In the genomic region with DNA sequence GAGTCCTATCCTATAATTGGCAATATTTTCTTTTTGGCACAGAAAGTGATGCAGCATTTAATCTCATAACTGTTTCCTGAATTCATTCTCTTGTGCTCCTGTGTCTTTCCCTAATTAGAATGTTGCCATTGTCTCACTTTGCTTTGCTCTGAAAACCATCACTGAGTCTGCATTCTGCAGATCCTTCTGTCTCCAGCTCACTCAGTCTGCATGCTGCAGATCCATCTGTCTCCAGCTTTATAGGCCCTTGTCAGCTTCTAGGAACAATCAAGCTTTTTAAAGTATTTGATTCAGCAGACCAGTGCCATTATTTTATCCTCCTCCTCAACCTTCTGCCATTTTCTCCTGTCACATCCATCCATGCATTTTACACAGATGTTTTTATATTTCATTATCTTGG, we compare ENCODE assay signal across 17 mouse cellular contexts. TPM values are rescaled to one million over a fixed set of nuclear protein-coding genes. Genes with fewer than 3 reads are reported as not detected.
A peak's percentile ranks its signal among the peaks of the same experiment; 100 is the strongest.
DNase-seq lines count a peak whose midpoint lies in the region.
"Had no signal": no experiment of that assay in that cellular context is flagged by ENCODE, and none has a peak within 500 bp of the region (broad histone marks: within the 10 kb centered on the region; RNA-seq: fewer than 3 reads in every experiment).

No protein-coding gene starts in this region.

- DNase-seq in layer of hippocampus, adult 11-12 months (ENCODE audit: low spot score) = peak; percentile 11
- no peak for DNase-seq in layer of hippocampus, postnatal 25 days (ENCODE audit: extremely low spot score in 1 of 2, low spot score in 1 of 2)
- peak; percentile 52 for DNase-seq in brain, adult 2 months (ENCODE audit: low read depth, low spot score)
- peak; percentile 17 to 33 for DNase-seq in layer of hippocampus, adult 8-10 months (ENCODE audit: low spot score in 2 of 2)
- no peak for DNase-seq in kidney, adult 11 months
- no peak for DNase-seq in adrenal gland, adult 8-10 months
- DNase-seq: adrenal gland, adult 2 months; adrenal gland, postnatal 25 days; cerebellum, adult 18-20 months; cerebellum, adult 9-10 months; cerebellum, postnatal 14 days; gastrocnemius, adult 2 months; gastrocnemius, postnatal 14 days; heart, adult 11 months; heart, postnatal 10 days; heart, postnatal 36 days had no signal

RNA-seq across cellular contexts. Expression of a gene that starts 35.3 kb away (rescaled TPM):
- under 1 TPM; 0.30 to 0.75 TPM for total RNA-seq in layer of hippocampus, postnatal 25 days (2021)
- under 1 TPM; 0.45 to 0.87 (median 0.54) TPM for total RNA-seq in layer of hippocampus, adult 8-10 months (2022)
- 1 to 10 TPM in 2 of 4 experiments, under 1 TPM in 2; 0.80 to 2.8 (median 1.4) TPM for total RNA-seq in adrenal gland, adult 8-10 months (2022)
- total RNA-seq: MEL had no signal

RNA-seq across cellular contexts. Expression of a gene that starts 51.9 kb away (rescaled TPM):
- total RNA-seq in layer of hippocampus, postnatal 25 days (2021) = 10 to 100 TPM; 25.2 to 26.5 TPM
- 10 to 100 TPM; 23.8 to 25.1 (median 25.0) TPM for total RNA-seq in layer of hippocampus, adult 8-10 months (2022)
- total RNA-seq in adrenal gland, adult 8-10 months (2022) = 10 to 100 TPM; 17.4 to 21.3 (median 19.3) TPM

Comparison
In these comparisons a context has a peak if more than half of its experiments do, and no peak if none do; other contexts are left out.
1. DNase-seq: peak in layer of hippocampus, adult 11-12 months (single experiment), brain, adult 2 months (single experiment) and layer of hippocampus, adult 8-10 months (2 of 2); none in layer of hippocampus, postnatal 25 days (0 of 2), kidney, adult 11 months (single experiment) and adrenal gland, adult 8-10 months (single experiment).